Mouse (Mus musculus): ENCODE measurements at regions not wholly inside any gene's neighbourhood (a gene's known extent, or its start where the extent isn't known, plus 50 kb on each side); places are given as distances from the start of the nearest gene placed in this dataset.

DNA sequence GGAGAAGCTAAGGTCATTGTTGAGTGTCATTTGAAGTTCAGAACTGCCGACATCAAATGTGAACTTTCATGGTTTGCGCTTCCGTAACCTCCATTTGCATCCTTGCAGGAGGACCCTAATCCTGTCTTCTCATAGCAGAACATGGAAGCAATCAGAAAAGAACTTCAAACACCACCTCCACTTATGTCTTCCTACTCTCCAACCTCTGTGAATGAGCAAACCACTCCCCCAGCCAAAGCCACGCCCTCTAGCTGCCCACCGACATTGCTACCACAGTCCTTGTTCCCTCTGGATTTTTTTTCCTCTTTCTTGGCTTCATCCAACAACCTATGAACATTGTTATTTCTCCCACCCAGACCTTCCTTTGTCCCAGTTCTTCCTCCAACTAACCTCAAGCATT lies 149.9 kb downstream of the Kdr start:
- DNase-seq: no peak

DNA sequence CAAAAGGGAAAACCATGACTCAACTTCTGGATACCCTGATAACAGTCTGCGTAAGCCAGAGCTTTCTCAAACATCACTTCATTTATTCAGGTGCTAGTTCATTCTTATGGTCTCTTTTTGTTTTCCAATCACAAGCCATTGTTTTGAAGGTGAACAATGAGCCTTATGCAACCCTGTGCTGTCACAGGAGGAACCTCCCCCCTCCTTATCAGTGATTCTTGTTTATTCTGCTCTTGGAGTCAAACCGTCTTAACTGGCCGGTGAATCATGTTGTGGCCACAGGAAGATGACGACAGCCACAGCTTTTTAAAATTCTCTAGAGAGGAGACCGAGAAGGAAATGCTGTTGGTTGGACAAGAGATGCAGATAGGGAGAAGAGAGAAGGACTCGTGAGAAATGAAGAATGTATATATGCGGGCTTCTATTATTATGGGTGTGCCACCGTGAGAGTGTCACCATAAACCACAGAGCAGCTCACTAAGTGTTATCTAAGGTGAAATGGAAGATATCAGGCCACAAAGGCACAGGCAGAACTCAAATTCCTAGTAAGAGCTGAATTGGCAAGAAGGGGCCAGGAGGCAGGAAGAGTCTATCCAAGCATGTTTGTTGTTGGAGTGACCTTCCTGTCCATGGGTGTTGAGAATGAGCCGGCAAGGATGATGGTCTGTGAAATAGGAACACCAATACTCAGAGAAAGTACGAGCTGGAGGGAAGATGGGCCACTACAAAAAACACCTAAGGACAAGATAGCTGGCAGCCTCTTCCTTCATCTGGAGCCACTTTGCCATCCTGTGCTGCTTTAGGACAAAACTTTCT lies 151.8 kb downstream of the Kdr start:
- peak; percentile 58 for DNase-seq

DNA sequence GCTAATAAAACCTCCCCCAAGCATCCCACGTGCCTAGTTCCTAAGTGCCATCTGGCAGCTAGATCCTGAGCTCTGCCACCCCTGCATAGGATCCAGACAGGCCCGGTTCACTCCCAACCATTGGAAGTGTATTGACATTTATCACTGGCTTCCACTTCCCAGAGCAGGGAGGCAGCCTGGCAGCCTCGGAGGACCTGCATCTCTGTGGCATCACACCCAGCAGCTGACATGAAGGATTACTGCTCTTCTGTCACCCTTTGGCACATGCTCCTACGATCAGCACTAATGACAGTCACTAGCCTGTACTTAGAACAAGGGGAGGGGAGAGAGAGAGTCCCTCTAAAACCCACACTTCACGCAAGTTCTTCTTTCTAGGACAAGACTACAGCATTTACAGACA lies 152.7 kb downstream of the Kdr start:
- DNase-seq: peak; percentile 22

DNA sequence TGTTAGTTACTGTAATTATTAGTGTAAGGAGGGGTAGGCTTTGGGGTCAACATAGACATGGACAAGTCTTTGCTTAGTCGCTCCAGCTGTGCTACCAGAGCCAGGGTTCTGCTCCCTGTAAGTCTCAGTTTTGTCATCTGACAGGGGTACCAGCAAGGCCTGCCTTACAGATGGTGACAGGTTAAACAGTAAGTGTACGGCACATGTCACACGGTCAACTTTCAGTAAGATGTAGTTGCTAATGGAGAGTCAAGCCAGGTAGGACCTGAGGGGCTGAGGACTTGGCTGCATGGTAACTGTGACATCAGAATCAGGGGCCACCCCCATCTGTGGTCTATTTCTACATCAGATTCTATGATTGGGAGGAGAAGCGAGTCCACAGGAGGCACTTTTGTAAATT lies 153.6 kb downstream of the Kdr start:
- DNase-seq: no peak

DNA sequence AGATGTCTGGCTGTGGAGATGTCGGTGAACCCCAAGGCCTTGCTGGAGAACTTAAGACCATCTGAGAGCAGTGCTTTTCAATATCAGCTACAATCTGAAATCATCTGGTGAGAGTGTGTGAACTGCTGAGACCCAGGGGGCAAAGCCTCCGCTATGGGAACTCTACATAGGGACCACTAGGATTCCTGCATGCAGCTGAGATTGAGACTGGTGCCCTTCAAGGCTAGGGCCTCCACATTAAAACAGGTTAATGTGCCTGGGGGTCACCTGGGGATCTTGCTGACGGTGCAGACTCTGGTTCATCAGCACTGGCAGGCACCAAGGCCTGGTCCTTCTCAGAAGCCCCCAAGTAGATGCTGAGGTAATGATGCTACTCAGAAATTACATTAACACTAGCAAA lies 154.6 kb downstream of the Kdr start:
- no peak for DNase-seq

DNA sequence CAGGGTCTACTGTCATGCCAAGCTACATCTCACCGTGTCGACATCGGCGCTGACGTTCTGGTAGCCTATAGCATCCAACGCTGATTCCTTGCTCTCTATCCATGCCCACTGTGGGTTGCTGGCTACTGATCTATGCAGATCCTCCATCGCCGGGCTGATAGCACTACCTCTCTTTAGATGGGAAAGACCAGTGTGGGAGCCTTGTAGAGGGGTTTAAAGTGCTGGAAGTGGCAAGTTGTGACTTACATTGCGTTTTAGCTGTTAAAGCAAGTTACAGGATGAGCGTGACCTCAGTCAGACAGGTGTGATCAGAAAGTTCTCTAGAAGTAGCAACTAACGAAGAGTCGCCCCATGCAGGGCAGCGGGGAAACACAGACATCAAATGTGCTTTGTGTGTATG lies 160.9 kb downstream of the Kdr start:
- DNase-seq: no peak

DNA sequence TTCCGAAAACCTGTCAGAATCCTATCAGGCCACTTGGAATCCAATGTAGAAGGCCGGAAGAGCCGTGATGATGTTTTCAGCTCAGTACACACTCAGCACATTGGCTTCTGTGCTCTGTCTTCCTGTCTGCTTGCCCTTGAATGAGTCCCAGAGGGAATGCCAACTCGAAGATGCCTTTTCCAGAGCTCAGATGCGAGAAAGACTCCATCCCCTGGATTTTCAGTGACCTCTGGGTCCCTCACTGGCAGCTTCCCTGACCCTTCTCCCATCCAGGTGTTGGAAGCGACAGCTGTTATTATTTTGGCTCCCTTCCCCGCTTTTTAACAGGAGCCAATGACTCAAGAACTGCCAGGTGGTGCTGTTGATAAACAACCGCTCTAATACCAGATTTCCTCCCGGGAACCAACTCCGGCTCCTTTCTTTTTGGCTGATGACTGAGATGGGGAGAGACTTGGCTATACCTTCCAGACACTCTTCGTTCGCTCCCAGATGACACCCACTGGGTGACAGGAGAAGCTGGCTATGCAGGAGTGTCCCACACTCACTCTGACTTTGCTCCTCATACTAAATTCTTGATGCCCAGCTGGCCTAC lies 163.8 kb downstream of the Kdr start:
- no peak for DNase-seq

DNA sequence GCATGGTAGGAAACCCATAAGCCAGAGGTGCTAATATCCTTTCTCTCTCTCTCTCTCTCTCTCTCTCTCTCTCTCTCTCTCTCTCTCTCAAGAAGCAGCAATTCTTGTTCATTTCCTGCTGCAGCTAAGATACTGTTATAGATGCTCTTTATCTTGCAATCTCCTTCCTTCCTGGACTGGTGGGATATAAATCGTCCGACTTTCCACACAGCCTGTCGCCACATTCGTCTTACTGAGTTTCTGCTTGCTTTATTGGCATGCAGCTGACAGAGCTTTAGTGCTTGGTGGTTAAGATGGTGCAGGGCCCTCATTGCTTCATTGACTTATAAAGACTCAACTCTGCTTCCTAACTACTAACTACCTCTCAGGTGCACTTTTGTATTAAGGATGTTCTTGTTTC lies 165.6 kb downstream of the Kdr start:
- DNase-seq: no peak

DNA sequence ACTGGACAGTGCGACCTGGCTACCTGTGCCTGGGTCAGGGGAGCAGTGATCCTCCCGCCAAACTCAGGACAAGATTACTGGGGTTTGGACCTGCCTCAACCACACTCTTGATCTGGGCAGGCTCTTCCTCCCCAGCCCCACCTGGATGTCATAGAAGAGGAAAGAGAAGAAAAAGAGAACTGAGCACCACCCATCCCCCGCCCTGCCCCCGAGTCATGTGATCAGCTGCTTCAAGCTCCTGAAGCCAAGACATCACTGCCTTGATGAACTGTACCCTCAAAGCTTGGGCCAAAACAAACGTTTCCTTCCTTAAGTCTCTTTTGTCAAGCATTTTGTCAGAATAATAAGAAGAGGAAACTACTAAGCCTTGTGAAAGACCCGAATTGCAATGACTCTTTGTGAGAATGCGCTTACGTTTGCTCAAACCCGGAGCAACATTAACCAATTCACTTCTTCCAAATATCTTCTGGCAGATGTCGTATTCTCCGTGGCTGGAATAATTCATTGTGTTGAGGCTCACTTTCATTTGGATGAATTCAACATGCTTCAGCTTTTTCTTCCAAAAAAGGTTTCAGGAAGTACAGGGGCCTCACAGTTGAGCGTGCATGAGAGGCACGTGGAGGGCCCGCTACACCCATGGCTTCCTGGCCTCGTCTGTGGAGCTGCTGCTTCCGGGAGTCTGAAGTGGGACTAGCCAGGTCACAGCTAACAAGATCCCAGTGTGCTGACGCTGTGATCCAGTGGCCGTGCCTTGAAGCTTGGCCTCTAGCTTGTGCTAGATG lies 169.5 kb downstream of the Kdr start:
- no peak for DNase-seq

DNA sequence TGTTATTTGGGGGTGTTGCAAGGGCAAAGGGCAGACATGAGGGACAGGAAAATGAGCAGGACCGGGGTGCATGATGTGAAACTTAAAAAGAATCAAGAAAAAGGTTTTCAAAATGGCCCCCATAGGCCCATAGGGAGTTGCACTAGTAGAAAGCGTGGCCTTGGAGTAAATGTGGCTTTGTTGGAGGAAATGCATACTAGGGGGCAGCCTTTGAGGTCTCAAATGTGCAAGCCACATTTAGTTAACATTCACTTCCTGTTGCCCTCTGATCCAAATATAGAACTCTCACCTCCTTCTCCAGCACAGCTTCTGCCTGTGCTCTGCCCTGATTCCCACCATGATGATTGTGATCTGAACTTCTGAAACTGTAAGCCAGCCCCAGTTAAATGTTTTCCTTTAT lies 173.2 kb downstream of the Kdr start:
- no peak for DNase-seq

DNA sequence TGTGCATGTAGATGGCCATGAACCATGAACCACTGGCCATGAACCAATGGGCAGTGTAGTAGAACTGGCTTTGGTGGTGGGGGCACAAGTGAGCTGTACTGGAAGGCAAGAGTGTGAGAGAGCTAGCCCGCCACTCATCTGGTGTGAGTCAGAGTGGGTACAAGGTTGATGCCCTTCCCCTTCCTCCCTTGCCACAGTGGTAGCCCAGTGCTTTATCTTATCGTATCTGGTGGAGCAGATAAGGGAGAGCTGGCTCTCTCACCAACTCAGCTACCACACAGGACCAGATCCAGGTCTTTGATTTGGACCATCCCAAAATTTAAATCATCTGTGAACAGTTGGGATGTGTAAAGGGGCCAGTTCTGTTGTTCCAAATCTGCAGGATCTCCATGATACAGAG lies 173.9 kb downstream of the Kdr start:
- no peak for DNase-seq

DNA sequence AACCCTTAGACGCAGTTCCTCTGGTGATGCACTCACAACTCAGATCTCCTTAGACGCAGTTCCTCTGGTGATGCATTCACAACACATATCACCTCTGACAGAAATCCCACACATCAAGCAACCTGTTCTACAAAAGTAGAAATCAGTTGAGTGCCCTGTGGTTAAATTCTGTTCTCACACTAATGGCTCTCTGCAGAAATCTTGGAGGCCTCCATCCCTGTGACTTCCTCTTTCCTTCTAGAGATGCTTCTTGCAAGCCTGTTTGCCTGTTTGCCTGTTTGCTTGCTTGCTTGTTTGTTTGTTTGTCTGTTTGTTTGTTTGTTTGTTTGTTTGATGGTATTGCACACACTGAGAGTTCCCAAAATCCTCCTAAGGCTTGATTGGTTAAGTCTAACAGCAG lies 175.2 kb downstream of the Kdr start:
- no peak for DNase-seq

DNA sequence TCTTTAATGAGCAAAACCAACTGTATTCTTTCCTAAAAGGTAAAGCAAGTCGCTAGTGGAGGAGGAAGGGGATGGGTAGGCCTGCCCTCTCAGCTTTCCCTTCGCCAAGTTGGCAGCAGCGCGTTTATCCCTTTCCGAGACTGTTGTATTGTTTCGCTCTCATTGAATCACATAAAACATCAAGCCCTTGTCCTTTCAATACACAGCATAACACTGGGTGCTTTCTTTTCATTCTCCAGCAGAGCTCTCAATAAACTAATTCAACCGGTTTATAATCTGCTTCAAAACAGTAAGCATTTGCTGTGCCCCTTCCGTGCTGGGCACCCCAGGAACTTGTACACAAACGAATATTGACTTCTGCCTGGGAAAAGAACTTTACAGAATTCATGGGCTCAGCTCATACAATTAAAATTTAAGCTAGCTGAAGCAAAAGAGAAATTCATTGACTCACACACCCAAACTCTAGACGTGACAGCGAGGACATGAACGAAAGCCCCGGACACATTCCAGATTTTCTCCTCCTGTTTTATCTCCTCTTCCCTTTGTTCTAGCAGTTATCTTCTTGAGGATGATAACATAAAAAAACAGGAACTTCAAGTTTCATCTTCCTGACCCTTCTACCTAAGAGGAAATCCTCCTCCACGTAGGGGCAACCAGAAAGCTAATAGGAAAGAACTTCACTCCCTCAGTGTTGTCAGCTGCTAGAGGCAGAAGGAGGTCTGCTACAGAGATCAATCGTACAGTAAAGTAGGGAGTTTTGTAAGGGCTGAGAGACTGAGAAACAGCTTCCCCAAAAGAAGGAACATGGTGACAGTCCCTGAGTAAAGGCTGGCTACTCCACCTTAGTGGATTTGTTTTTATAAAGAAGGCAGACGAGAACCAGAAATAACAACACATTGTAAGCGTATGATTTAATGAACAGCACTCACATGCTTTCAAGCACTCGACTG lies 177.9 kb downstream of the Kdr start:
- DNase-seq: no peak

DNA sequence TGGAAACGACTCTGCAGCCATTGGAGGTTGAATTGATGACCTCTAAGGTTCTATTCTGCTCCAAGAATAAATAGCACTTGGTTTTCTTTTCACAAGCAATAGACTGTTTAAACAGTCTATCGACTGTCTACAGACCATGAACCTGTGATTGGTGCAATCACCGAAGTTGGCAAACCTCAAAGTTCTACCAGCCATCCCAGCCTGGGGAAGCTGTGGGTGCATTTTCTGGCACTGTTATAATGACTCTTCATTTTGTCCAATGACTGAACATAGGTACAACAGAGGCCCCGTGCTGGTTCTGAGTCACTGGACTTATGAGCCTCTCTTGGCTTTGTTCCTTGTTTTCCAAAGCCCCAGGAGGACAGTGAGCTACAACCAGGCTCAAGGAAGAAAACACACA lies 178.6 kb downstream of the Kdr start:
- no peak for DNase-seq

DNA sequence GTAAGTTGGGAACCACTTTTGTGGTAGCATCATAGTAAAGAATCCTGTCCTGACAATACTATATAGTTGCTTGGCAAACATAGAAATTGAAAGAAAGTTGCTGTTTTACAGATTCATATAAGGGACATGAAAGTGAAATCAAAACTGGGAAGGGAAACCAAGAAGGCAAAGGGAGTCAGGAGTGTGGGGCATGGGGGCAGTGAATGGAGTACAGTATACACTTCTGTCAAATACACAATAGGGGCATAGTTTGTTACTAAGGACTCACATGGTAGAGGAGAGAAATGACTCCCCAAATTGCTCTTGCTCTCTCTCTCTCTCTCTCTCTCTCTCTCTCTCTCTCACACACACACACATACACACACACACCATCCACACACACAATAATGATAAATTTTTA lies 185.1 kb downstream of the Kdr start:
- no peak for DNase-seq

DNA sequence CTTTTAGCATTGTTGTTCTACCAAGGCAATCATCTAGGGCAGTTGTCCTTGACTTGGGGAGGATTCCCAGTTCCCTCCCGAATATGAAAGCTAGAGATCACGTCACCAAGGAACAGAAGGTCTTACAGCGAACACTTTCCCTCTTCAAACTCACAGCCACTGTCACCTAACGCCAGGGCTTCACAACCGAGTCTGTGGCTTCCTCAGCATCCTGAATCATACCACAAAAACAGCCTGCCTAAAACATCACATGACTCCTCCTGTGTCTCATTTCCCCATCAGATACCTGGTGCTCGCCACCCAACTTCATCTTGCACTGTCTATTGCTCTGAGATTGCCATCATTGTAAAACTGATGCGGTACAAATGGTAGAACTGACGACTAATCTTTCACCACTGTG lies 186.5 kb downstream of the Kdr start:
- DNase-seq: no peak

DNA sequence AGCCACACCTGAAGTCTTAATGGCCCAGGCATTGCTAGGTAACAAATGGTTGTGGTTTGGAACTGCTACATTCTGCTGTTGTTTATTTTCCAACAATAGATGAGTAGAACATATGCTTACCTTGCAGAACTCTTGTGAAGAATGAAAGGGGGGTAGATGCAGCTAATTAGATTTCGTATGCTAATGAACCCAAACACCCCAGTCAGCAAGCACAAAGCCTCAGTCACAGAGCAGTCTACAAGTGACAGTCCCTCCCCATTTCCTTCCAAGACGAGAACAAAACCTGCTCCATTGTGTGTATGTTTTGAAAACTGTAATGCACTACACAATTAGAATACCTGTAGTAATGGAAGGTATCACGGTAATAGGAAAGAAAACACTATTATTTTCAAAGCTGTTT lies 190.2 kb downstream of the Kdr start:
- DNase-seq: no peak

DNA sequence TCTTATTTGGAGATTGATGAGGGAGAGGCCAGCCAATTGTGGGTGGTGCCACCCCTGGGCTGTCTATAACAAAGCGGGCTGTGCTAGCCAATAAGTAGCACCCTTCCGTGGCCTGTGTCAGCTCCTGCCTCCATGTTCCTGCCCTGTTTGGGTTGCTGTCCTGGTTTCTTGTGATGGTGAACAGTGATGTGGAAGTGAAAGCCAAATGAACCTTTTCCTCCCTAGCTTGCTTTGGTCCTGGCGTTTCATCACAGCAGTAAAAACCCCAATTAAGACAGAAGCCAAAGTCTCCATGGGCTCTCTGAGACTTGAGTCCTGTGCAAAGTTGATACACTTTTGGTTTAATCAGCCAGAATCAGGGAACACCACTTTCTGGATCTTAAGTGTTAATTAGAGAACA lies 192.1 kb downstream of the Kdr start:
- DNase-seq: no peak

DNA sequence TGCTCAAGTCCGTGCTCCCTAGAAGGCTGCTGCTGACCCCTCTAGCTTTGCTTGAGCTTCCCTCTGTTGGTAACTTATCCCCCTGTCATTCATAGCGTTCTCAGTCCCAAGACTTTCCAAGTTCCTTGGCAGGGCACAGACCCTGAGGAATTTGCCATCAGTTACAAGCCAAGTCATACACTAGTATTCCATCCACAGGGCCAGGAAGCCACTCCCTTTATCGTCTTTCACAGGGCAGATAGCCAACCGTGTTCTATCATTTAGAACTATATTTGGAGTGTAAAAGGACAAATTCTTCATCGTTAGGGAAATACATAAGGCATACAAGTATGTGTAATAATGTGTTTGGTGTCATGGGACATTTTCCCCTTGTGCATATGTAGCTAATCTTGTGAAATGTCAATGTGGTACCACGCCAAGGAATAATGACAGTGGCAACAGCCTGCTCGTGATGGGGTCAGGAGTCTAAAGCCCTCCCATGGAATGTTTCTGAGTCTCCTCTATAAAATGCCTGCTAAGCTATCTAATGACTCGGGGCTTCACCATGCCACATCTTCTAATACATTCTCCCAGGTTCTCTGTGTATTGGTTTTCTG lies 193.2 kb downstream of the Kdr start:
- no peak for DNase-seq

DNA sequence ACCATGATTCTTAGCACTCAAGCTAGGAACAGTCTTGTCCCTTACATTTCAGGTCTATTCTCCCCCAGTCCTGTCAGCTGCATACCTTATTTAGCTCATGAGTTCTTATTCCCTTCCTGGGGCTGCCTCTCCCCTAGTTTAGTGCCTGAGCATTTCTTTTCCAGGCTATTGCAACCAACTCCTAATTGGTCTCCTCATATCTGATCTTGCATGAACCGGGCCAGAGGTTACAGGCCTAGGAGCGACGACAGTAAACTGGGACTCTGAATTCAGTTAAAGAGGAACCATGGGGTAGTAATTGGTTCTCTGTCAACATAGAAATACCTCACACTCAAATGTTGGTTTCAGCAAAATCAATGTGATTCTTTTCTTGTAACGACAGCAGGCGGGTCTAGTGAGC lies 195.9 kb downstream of the Kit start:
- no peak for DNase-seq

DNA sequence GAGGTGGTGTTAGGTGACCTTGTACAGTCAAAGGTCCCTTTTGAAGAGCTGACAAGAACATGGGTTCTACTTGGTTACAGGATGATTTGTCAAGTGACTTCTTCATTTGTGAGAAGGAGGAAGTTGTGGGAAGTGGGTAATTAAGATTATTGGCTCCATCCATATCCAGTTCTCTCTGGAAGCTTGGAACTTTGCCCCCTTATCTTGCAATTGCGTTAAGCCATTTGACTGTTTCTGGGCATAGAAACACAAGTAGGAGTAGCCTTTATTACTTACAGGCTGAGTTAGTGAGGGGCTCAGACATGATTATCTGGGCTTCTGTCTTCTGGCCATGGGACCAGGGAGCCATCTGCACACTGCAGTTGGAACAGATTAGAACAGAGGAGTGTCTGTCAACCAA lies 192.5 kb downstream of the Kit start:
- no peak for DNase-seq

DNA sequence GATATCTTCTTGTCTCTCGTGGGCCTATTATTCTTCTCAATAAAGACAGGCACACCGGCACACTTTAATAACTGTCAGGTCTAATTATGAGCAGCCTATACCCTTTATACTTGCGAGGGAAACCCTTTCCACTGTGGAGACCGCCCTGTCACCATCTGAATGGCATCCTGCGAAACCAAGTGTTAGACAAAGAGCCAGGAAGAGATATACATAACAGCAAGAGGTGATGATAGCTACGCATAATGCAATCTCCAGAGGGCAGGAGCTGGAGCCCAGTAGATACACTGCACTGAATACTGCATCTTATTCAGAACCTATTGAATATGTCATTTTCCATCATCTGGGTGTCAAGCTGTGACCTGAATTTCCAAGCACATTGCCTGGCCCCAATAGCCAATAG lies 187.7 kb downstream of the Kit start:
- DNase-seq: no peak

Data from adrenal gland, adult 2 months (tissue).